Mouse (Mus musculus) lung, postnatal 14 days (tissue): ENCODE measurements around the gene B4galnt2.
"Not testable (repeated sequence)": the region's sequence is repeated elsewhere in the genome, so short reads cannot be mapped to it uniquely, and the experiment has no call there.

Source experiments
- DNase-seq: peaks from one replicate; pipeline ENCODE4 v3.0.0; 2021

B4galnt2 gene

DNA sequence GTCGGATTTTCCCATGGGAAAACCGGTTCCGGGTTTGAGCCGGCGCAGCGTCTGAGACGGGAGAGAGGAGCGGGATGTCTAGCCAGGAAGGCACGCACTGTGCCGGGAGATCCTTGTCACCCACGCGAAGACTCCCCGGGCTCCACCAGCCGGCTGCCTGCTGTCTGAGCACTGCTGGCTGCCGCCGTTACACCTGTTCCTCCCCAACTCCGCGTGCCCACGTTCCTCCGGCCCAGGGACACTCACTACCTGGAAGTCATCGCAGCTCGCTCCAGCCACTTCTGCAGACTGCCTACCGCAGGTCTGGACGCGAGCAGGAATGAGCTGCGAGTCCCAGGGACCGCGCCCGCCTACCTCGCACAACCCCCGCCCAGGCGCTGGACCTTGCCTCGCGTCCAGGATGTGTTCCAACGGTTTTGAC is at the start of gene B4galnt2:
B4galnt2 (minus strand) TSS at position 321 of the 421 bp plus-strand sequence.
- no peak for DNase-seq

DNA sequence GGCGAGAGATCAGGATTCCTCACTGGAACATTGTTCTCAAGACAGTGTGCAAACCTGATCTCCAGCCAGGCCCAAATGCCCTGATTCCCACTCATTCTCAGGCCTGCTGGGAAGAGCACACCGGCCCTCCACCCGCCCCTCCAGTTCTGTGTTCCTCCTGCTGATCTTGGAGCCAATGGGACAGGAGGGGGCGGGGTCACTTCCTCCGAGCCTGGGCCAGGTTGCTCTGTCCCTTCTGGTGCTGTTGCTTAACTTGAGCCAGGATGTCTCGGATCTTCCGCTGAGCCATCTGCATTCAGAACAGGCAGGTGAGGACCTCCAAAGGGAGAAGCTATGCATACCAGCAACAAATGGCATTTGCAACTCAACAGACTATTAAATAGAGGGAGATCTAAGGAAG is 48.6 kb upstream of the B4galnt2 start:
- no peak for DNase-seq

DNA sequence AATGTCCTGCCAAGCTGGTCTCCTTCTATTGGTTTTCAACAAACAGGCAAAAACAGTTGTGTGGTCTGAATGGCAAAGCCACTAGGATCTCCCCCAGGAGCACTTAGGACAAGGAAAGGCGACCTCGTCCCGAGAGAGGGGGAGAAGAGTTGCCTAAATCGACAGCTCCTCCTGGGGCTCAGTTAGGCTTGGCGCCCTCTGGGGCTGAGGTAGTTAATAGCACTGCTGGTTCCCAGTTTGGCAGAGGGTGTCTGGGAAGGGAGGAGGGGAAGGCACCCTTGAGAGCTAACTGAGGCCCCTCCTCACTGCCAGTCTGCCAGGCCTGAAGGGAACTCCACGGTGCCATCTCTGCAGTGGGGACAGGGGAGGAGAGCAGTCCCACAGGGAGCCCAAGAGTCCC is 44.5 kb upstream of the B4galnt2 start:
- no peak for DNase-seq

DNA sequence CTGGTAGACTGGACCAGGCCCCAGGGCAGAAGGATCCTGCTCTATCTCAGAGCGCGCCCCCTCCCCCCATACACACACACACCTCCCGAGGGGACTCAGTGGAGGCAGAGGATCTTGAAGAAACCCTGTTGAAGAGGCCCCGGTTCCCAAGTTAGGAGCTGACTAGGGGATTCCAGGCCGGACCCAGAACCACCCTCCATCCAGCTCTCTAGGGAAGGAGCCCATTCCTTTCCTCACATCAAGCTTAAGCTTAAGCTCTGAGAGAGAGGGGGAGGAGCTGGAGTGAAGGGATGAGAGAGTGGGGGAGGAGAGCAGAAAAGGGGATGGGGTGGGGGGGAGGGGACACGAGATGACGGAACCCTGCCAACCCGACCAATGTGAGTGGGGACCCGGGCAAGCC is 43.6 kb upstream of the B4galnt2 start:
- DNase-seq = no peak

DNA sequence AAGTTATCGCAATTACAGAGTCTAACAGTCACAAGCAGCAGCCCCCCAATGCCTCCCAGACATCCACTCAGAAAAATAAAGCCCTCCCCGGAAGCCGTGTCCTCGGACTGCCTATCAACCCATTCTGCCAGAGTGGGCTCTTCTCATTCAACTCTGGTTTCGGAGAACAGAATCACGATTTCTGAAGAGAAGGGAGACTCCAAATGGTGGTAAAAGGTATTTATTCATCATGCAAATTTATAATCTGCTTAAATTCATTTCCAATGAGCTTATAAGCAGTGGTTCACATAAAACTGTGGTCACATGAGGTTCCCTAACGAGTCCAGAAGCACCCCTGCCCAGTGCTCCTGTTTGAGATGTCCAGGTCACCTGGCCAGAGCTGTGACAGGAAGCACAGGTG is 42.7 kb upstream of the B4galnt2 start:
- DNase-seq = no peak

DNA sequence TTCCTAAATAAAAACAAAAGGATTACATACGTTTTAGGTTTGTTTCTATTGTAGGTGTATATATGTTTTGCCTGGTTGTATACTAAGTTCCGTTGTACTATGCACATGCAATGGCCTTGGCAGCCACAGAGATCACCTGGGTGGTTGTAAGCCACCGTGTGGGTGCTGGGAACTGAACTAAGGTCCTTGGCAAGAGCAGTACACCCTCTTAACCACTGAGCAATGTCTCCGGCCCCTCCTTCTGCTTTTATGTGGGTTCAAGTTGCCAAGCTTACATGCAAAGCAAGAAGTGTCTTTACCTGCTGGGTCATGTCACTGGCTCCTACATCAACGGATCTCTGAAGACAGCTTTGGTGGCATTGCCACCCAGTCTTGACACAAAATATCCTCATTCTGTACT is 38.6 kb upstream of the B4galnt2 start:
- DNase-seq = no peak

DNA sequence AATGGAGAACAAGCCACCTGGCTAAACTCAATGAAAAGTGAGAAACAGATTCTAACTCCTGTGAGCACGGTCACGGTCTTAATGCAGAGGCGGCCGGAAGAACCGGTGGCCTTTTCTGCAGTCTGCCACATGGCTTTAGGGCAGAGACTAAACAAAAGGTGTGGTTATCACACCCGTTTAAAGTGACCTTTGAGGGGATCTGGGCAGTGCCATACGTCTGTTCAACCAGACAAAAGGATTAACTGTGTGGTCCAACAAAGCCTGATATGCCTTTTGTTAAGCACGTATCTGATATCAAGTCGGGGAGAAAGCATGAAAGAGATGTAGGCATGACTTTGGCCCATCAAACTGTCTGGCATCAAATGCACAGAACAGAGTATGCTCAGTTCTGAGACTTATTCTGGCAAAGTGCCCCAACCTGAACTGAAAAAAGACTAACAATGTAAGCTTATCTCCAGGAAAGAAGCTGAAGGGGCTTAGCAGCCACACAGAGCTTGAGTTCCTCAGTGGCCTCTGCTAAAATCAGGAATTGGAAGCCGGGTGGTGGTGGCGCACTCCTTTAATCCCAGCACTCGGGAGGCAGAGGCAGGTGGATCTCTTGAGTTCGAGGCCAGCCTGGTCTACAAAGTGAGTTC is 31.3 kb upstream of the B4galnt2 start:
- no peak for DNase-seq

DNA sequence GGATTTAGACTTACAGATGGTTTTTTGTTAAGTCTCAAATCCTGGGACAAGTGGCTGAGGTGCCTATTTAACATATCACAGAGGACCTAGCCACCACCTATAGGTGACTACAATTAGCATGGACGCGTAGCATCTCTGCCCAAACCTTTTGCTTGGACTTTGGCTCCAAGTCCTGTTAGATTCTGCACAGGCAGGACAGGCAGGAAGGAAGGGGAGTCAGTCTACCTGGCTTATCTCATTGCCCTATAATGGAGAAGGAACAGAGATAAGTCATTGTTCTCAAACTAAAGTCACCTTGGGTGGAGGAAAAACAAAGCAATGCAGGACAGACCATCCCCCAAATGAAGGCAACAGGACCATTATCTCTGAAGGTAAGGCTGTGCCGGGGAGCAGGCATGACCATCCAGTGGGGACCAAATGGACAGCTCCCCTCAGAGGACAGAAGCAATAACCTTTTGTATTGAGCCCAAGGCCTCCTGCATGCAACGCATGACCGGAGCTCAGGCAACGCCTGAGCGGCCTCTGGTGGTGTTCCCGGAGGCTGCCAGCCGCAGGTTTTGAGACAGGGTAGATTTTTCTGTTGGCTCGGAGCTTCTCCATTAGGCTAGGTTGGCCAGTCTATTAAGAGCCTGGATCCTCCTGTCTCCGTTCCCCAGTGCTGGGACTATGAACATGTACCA is 25.3 kb upstream of the B4galnt2 start:
- no peak for DNase-seq

DNA sequence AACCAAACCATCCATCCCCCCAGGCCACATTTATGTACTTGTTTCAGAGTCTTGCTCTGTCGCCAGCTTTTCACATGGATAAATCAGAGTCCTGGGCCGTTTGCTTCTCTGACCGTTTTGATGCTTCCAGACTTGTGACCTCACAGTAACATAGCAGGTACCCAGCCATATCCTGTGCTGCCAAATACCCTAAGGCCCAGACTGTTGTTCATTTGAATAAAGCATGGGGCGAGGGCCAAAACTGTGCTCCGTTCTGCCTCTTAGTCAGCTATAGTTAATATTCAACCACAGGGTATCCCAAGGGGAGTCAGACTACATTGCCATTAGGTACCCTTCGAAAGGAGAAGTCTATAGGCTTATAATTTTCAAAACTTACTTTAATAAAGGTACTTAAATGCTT is 21.7 kb upstream of the B4galnt2 start:
- no peak for DNase-seq

DNA sequence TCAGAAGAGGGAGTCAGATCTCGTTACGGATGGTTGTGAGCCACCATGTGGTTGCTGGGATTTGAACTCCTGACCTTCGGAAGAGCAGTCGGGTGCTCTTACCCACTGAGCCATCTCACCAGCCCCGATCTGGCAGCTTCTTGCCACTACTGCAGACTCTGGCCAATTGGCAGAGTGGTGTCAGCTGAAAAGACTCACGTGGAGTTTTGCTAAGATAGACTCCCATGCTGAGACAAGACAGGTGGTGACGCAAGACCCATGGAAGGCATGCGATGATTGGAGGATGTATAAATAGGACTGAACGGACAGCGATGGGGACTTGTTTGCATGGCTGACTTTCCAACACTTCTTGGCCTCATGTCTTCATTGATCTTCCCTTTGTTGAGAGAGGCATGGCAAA is 17.5 kb upstream of the B4galnt2 start:
- not testable (repeated sequence) for DNase-seq

DNA sequence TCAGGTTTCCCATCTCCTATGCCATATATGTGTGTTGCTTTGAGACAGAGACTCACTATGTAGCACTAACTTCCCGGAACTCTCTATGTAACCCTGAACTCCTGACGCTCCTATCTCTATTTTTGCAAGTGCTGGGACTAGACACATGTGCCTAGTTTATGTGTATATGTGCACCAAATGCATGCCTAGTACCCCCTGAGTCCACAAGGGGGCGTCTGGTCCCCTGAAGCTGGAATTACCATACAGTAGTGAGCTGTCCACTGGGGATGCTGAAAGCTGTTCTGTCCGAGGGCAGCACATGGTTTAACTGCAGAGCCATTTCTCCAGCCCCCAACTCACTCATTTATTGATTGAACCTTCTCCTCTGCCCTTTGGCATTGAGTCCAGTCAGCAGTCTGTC is 11.7 kb upstream of the B4galnt2 start:
- no peak for DNase-seq

DNA sequence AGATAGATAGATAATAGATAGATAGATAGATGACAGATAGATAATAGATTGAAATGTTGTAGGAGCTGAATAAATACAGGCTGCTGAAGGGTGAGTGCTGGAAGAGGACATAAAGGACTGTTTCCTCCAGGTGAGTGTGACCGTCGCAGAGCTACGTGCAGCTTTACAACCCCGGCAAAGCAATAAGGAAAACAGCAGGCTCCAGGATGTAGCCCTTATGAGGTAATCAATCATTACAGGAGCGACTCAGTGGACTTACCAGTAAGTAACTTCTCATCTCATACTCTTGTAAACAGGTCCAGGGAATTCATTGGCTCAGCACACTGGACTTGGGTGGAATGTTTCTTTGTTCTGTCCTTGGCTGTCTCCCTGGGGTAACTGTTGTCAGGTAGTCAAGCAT is 11.3 kb upstream of the B4galnt2 start:
- DNase-seq = no peak

DNA sequence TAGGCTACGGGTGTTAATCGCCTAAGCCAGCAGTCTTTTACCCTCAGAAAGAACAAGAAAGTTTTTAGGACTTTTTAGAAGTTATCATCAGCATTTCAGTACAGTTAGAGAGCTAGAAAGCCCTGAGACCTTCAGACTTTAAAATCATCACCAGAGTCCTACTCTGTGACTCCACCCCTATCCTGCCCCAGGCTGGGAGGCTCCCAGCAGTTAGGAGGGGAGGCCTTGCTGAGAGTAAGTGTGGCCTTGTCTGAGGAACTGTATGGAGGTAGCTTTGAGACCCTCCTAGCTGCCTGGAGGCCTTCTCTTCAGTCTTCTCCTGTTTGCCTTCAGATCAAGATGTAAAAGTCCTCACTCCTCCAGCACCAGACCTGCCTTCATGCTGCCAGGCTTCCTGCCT is 9.5 kb upstream of the B4galnt2 start:
- no peak for DNase-seq

DNA sequence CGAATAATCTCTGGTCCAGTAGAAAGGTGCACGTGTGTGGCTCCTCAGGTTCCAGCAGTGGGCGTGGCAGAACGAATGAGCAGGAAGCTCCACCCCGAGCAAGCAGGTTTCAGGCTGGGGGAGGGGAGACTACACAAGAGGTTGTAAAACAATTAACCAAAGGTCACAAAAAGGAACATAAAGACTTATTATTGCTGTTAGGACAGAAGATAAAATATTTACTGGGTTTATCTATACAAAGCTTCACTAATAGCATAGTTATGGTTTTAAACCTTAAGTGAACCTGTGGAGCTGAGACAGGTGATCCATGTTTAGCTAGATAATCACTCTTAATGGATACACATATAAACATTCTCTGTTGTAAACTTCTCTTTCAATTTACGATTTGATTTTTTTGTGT is 8.8 kb upstream of the B4galnt2 start:
- not testable (repeated sequence) for DNase-seq

DNA sequence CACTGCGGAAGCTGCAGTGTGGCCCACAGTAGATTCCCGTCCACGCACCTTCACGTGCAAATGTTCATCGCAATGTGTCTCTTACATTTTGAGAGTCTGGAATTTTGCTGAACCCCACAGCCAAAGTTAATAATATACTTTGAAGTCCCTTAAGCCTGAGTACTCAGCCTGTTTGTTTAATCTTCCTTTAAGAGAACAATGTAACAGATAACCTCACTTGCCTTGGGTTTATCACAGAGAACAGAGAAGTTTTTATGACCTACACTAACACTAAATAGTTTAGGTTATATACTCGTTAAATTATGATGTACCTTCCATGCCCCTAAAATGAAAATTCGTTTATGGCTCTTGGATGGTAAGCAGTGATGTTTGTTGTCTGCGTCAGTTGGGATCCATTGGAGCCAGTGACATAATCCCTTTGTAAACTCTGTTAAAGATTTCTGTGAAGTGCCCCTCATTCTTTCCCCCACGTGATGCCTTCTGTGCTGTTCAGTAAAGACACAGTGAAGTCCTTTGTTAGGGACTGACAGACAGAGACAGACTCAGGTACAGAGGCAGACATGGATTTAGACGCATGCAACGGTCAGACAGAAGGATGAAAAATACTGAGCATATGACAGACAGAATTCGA is 7.4 kb upstream of the B4galnt2 start:
- DNase-seq = no peak

DNA sequence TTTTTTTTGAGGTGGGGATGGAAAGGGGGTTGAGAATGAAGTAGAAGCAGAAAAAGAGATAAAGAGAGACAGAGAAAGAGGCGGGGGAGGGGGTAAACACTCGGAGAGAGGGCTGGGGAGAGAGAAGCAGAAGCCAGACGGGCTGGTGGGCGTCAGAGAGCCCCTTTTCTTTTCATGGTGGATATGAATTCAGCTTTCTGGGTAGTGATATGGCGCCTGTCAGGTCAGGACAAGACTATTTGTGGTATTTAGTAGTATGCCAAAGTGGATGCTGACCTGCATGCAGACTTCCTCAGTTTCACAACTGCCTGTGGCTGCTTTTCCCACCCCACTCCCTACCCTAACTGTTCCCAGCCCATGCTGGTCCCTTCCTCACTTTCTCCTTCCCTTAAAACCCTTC is 1.7 kb upstream of the B4galnt2 start:
- no peak for DNase-seq

DNA sequence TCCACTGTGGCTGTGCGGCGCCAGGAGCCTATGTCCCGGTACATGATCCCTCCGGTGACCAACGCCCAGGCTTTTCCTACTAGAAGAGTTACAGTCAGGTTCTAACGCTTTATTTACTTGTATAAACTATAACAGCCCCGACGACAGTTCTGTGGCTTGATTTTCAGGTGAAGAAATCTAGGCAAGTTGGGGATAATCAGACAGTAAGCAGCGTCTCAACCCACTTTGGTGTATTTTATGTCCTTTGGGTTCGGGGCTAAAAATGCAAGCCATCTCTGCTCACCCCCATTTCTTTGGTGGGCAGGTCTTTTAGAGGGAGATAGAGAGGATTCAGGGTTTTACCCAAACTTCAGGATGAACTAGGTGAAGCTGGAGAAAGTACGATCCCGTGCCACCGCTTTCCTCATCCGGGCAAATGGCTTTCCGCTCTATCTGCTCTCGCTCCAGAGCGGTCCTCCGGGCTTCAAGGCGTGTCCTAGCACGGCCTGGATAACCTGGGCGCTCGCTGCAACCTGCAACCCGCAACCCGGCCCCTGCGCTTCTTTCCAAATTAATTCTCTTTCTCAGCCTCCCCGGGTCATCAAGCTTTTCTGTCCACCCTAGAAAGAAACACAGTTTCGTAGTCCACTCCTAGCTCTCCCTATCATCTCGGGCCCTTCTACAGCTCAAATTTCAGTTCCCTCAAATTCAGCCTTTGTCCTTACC is 467 bp upstream of the B4galnt2 start:
- DNase-seq = no peak

DNA sequence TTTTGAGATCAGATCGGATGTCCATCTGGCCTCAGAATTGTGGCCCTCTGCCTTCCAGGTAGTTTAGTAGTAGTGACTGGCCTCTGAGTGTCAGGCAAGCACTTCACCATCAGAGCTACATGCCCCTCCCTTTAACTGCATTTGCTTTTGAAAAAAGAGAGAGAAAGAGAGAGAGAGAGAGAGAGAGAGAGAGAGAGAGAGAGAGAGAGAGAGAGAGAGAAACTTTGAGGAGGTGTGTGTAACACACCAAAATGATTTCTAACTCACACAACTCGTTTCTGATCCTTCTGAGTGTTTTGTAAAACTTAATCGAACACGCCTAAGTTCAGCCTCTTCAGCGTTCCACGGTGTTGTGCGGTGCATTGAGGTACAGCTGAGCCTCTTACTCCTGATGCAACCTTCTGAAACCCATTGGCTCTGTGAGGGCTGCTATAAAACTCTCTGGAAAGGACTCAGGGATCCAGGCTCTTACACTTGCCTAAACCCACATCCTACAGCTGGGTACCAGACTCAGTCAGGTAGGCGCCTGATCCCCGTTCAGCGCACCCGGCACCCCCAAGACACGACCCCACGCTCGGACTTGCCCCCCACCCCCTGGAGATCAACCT is 628 bp downstream of the B4galnt2 start:
- no peak for DNase-seq

DNA sequence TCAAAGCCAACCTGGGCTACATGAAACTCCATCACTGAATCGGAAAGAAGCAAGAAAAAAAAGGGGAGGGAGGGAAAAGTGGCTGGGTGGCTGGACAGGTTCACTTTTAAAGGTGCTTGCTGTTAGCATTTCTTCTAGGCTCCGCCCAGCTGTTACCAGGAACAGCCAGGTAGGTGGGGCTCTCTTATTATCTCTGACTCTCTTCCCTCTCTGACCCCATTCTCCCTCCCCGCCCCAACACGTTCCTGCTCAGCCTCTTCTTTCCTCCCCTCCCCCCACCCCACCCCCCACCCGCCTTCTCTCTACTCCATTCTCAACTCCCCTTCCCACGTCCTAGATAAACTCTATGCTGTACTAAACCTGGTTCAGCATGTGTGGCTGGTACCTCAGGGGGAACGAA is 3.1 kb downstream of the B4galnt2 start:
- DNase-seq = no peak

DNA sequence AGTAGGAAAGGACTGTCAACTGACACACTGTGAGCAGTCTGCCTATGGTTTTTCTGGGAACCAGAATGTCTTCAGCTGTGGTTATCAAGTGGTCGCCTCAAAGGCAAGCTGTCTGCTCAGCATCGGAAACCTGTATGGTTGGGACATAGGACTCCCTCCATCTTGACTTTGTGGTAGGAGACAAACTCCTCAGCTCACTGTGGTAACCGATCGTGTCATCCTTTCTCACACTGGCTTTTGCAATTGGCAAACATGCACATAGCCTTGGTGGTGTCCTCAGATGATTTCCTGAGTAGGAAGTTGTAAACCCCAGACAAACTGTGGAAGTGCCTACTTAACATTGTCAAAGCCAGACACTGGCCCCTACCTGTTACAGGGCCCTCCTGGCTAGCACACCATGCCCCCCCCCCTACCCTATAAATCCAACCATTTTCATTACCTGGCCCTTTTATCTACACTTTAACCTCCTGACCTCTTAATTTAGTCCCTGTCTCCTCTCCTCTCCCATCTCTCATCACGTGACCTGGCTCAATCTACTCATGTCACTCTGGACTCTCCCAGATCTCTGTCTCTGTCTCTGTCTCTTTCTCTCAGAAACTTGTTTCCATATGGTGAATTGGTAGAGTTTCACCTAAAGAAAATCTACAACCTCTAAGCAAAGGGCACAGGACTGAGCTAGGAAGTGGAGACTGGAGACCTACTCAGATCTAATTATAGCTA is 6.7 kb downstream of the B4galnt2 start:
- no peak for DNase-seq

DNA sequence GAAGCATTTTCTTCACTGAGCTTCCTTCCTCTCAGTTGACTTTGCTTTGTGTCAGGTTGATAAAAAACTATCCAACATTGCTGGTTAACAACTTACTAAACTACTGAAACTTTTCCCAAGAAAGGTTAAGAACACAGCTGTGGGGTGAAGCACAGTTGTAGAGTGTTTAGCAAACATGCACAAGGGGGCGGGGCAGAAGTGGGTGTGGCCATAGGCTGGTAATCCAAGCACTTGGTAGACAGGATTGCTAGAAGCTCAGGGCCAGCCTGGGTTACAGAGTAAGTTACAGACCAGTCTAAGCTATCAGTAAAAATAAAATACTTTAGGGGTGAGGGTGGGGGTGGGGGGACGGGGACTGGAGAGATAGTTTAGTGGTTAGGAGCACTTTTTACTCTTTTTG is 10.4 kb downstream of the B4galnt2 start:
- no peak for DNase-seq

DNA sequence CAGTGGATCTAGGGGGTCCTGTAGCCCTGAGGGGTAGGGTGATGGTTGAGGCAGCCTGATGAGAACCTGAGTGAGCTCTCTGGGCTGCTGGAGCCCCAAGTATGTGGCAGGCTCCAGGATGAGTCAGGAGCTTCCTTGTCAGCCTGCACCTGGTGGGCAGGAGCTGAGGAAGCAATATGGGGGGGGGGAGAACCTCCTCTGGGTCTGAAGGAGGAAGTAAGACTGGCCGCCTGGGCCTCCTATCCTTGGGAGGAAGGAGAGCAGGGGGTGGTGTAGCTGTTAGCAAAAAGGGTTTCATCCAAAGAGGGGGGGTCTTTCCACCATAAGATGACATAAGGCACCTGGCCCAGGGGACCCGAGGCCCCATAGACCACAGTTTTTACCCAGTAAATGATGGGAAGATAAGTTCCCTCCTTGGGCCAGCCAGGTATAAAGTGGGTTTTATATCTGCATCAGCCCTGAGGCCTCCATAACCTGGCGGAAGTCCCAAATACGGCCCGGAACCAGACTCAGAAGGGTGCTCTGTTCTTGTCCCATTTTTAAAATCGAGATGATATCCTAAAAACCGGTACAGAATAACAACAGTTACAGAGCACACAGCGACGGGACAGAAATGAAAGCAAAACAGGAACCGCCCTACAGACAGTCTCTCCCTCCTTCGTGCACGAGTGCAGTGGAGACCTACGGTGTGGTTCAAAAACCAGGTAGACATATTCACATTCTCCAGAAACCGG is 18.1 kb downstream of the B4galnt2 start:
- no peak for DNase-seq
